Mouse (Mus musculus) liver, adult 2 months (tissue): ENCODE measurements at regions not wholly inside any gene's neighbourhood (a gene's known extent, or its start where the extent isn't known, plus 50 kb on each side); places are given as distances from the start of the nearest gene placed in this dataset.

ENCODE experiments used
- CTCF ChIP-seq: fragments of 200-500 bp; IDR thresholded peaks from 2 replicates; pipeline ENCODE4 v1.5.1; 2011; ENCODE audit warnings: low read depth, low read length, control low read depth
- POLR2A ChIP-seq: fragments of 200-500 bp; IDR thresholded peaks from 2 replicates; pipeline ENCODE4 v1.6.1; 2011; ENCODE audit warnings: low read length, control low read depth; ENCODE audit not compliant: insufficient read depth; ENCODE audit errors: extremely low read depth

GRCm38 (mm10) chr3:8264366-8265033 lies 1345.4 kb downstream of the Zfp704 start:
- no peak for TF ChIP-seq CTCF
- TF ChIP-seq POLR2A: no peak
